Mouse (Mus musculus) thymus, adult 2 months (tissue): ENCODE results near the gene Zcwpw1. TPM values are rescaled to one million over a fixed set of nuclear protein-coding genes. Genes with fewer than 3 reads are reported as not detected.

Source experiments
- DNase-seq: peaks from one replicate; pipeline ENCODE4 v3.0.0; 2021
- H3K27ac ChIP-seq: fragments of 200-500 bp; 2 replicates; pipeline ENCODE4 v1.5.1; 2012; ENCODE audit warnings: low read length, control low read depth; ENCODE audit not compliant: control insufficient read depth, insufficient read depth
- H3K27me3 ChIP-seq: fragments of 200-500 bp; 2 replicates; pipeline ENCODE4 v1.6.1; 2012; ENCODE audit warnings: mild to moderate bottlenecking, low read length, moderate library complexity, mixed read lengths; ENCODE audit not compliant: control insufficient read depth, insufficient read depth
- H3K36me3 ChIP-seq: fragments of 200-500 bp; 2 replicates; pipeline ENCODE4 v1.6.1; 2012; ENCODE audit warnings: mild to moderate bottlenecking, low read length, moderate library complexity; ENCODE audit not compliant: control insufficient read depth, insufficient read depth
- H3K4me1 ChIP-seq: fragments of 200-500 bp; replicated peaks from 2 replicates; pipeline ENCODE4 v1.6.1; 2012; ENCODE audit warnings: low read length; ENCODE audit not compliant: control insufficient read depth, insufficient read depth
- H3K4me3 ChIP-seq: fragments of 200-500 bp; 2 replicates; pipeline ENCODE4 v1.5.1; 2012; ENCODE audit warnings: mild to moderate bottlenecking, low read length, control low read depth, moderate library complexity; ENCODE audit not compliant: control insufficient read depth, insufficient read depth
- CTCF ChIP-seq: fragments of 200-500 bp; IDR thresholded peaks from 2 replicates; pipeline ENCODE4 v1.5.1; 2012; ENCODE audit warnings: mild to moderate bottlenecking, control low read depth, low read length, moderate library complexity, borderline replicate concordance; ENCODE audit not compliant: control insufficient read depth, poor library complexity, insufficient read depth; ENCODE audit errors: extremely low read depth
- POLR2A ChIP-seq: fragments of 200-500 bp; IDR thresholded peaks from 2 replicates; pipeline ENCODE4 v1.6.1; 2012; ENCODE audit warnings: mild to moderate bottlenecking, low read length, control low read depth, moderate library complexity; ENCODE audit not compliant: control insufficient read depth, poor library complexity, insufficient read depth; ENCODE audit errors: extremely low read depth
- WGBS: fragments of 180-500 bp; shearing (Covaris S2); methylation state at CpG from one replicate; pipeline ENCODE4 v1.1.7; 2018; 5-methylcytosine and 5-hydroxymethylcytosine counted together
- polyA plus RNA-seq: library from polyadenylated mRNA; depleted of rRNA; stranded (reverse); fragments of >200 nt; gene quantifications from 2 replicates; pipeline ENCODE4 v1.2.3, GENCODE M21; 2012

Zcwpw1 gene
- polyA plus RNA-seq, 1 experiment = 4.6 TPM

GRCm38 (mm10) chr5:137755425-137755824 is 32.2 kb upstream of the Zcwpw1 start:
- H3K4me3 ChIP-seq = no peak overlapping the region
- no peak for TF ChIP-seq POLR2A
- TF ChIP-seq CTCF = no peak
- peaks cover 26% of the 10 kb centered on the region for H3K4me1 ChIP-seq
- H3K27ac ChIP-seq = no peak overlapping the region
- H3K27me3 ChIP-seq = no peaks in the 10 kb centered on the region
- H3K36me3 ChIP-seq = peaks cover 77% of the 10 kb centered on the region
- WGBS = 91% methylated on average over 5 of the region's 5 CpGs
- no peak for DNase-seq

GRCm38 (mm10) chr5:137756106-137756505 is 31.5 kb upstream of the Zcwpw1 start:
- WGBS = 87% methylated on average over 3 of the region's 3 CpGs
- H3K4me3 ChIP-seq = no peak overlapping the region
- no peak for TF ChIP-seq POLR2A
- no peak for TF ChIP-seq CTCF
- no peak overlapping the region for H3K27ac ChIP-seq
- H3K4me1 ChIP-seq = peaks cover 23% of the 10 kb centered on the region
- DNase-seq = no peak
- no peaks in the 10 kb centered on the region for H3K27me3 ChIP-seq
- H3K36me3 ChIP-seq = peaks cover 71% of the 10 kb centered on the region

- no peak overlapping the region for H3K4me3 ChIP-seq
- H3K36me3 ChIP-seq = peaks cover 61% of the 10 kb centered on the region
- peaks cover 17% of the 10 kb centered on the region for H3K4me1 ChIP-seq
- H3K27me3 ChIP-seq = no peaks in the 10 kb centered on the region
- 65% methylated on average over 10 of the region's 10 CpGs for WGBS
- peak; percentile 85 for DNase-seq
- H3K27ac ChIP-seq = no peak overlapping the region
- TF ChIP-seq POLR2A (no peak), CTCF (peak; percentile 82)
Measured at GRCm38 (mm10) chr5:137756882-137757661, 30.5 kb upstream of the Zcwpw1 start.

- Histone ChIP-seq H3K4me3 (no peak overlapping the region), H3K36me3 (peaks cover 53% of the 10 kb centered on the region), H3K27ac (no peak overlapping the region), H3K4me1 (peaks cover 15% of the 10 kb centered on the region), H3K27me3 (no peaks in the 10 kb centered on the region)
- TF ChIP-seq CTCF (no peak), POLR2A (no peak)
- 96% methylated on average over 6 of the region's 6 CpGs for WGBS
- DNase-seq = no peak
Measured at GRCm38 (mm10) chr5:137757887-137758286, 29.7 kb upstream of the Zcwpw1 start.

GRCm38 (mm10) chr5:137758921-137759534 is 28.6 kb upstream of the Zcwpw1 start:
- no peak for DNase-seq

GRCm38 (mm10) chr5:137759971-137760412 is 27.6 kb upstream of the Zcwpw1 start:
- WGBS = 59% methylated on average over 4 of the region's 4 CpGs
- Histone ChIP-seq H3K4me1 (peaks cover 10% of the 10 kb centered on the region; the same call in 1 of the 2 replicates), H3K27me3 (no peaks in the 10 kb centered on the region), H3K4me3 (no peak overlapping the region), H3K27ac (no peak overlapping the region), H3K36me3 (peaks cover 38% of the 10 kb centered on the region)
- no peak for TF ChIP-seq POLR2A
- TF ChIP-seq CTCF = peak; percentile 85
- peak; percentile 86 for DNase-seq

More at GRCm38 (mm10) chr5:137758921-137759534, 28.6 kb upstream of the Zcwpw1 start:
- no peak overlapping the region for H3K4me3 ChIP-seq
- 96% methylated on average over 19 of the region's 19 CpGs for WGBS
- no peaks in the 10 kb centered on the region for H3K27me3 ChIP-seq
- peaks cover 10% of the 10 kb centered on the region; the same call in 1 of the 2 replicates for H3K4me1 ChIP-seq
- TF ChIP-seq CTCF (no peak), POLR2A (no peak)
- H3K36me3 ChIP-seq = peaks cover 42% of the 10 kb centered on the region
- H3K27ac ChIP-seq = no peak overlapping the region
